Mouse (Mus musculus) thymus, postnatal 10 days (tissue): ENCODE measurements at regions not wholly inside any gene's neighbourhood (a gene's known extent, or its start where the extent isn't known, plus 50 kb on each side); places are given as distances from the start of the nearest gene placed in this dataset.

ENCODE experiments used
- DNase-seq, 2 experiments: peaks; one replicate each; pipeline ENCODE4 v3.0.0; 2021; ENCODE audit warnings: low spot score in 2 of 2

DNA sequence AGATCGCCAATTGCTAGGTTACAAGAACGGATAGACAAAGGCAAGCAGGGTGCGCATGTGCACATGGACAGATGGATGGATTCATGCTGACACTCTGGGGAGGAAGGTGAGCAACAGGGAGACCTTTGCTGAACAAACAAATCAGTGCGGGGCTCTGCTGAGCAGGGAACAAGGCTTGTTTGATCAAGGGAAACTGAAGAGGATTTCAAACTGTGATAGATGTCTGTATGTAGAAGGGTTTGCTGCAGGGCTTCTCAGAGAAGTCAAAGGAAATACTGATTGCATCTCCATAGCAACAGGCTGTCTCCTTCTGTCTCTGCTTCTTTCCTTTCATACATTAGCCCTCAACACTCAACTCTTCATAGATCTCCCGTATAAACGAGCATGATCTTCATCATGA, 185.5 kb upstream of the Rnd3 start:
- no peak for DNase-seq

DNA sequence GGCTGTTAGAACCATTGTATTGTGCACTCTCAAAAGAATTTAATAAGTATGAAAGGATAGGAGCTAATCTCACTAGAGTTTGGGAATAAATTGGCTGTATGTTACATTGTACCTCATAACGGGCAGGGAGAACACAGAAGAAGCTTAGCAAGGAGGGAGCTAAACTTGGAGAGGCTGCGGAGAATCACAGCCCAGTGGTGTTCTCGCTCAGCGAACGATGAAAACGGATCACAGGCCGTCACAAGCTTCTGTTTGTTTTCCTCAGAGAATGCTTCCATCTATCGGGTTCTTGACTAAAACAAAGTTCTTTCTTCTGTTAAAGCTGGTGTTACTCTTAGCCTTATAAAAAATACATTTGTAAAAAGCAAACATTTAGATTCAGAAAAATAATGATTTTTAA, 178.2 kb upstream of the Rnd3 start:
- DNase-seq = no peak

DNA sequence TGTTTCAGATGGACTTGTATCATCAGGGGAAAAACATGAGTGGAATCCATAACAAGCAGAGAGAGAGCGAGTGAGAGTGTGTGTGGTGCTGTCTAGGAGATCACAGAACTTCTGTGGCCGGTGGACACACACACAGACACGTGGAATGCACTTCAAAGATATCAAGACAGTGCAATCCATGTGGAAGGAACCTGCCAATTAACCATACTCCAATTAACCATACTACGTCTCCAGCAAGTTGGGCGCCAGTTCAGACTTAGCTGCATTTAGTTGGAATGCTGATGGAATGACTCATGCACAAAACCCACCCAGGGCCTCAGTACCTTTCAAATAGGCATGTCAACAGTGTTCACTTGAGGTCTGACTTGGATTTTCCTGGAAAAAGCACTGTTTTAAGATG, 172.8 kb upstream of the Rnd3 start:
- no peak for DNase-seq

DNA sequence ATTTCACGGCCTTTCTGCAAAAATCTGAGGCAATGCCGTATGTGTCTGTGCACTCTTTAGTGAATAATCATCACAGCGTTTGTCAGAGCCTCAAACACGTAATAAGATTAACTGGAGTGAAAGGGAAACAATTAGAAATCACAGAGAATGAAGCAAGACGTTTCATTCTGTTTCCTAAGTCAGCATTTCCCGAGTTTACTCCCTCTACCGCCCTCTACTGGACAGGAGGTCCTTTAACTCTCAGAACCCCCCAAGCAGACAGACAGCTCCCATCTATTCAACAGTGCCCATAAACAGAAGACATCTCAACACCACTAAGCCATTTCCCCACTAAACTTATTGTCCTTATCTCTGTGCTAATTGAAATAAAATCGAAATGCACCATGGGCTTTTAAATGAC, 167.5 kb upstream of the Rnd3 start:
- peak in 1 of 2 experiments; percentile 12 for DNase-seq

DNA sequence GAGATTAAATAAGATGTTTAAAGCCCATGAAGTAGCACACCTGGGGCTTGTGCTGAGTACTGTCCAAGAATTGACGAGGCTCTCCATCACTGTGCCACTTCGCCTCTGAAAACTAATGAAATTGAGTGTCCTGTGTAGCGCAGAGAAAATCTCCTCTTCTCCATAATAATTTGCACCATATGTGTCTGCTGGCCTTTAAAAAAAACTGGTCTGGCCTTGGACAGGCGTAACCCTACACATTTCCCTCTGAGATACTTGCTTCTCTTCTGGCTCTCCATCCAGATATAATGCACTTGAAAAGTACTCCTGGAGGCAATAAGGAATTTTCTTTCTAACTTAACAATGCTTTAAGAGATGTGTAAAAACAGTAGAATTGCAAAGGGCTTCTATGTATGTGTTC, 164.5 kb upstream of the Rnd3 start:
- DNase-seq = no peak

DNA sequence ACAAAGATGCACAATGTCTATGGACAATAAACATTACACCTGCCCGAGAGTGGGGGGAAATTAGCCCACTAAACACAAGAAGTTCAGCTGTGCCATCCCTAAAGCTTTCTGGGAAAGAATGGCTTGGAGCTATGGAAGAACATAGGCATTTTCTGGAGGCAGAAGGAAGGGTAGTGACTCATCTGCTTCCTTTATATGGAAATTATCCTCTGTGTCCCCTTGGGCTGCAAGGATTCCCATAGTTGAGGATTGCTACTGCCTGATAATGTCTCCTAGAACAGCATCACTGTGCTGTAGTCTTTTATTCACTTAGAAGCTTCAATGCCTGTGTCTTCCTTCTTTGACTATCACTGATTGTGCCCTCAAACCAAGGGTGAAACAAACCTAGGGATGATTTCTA, 157.3 kb upstream of the Rnd3 start:
- no peak for DNase-seq

DNA sequence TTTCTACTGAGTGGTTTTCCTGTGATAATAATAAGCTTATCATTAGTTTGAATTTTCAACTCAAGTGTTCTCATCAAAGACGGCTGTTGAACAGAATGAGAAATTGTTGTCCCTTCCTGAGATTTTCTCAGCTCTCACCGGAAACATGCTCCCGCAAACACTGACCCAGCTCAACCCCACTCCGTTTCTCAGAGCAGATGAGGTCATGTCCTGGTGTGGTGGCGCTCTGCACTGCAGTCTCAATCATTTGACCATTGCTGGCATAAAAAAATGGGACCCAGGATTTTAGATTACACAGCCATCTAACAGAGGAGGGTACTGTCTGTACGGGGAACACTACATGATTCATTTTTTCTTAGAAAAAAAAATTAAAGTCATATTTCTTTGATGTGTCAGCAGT, 156.5 kb upstream of the Rnd3 start:
- no peak for DNase-seq

DNA sequence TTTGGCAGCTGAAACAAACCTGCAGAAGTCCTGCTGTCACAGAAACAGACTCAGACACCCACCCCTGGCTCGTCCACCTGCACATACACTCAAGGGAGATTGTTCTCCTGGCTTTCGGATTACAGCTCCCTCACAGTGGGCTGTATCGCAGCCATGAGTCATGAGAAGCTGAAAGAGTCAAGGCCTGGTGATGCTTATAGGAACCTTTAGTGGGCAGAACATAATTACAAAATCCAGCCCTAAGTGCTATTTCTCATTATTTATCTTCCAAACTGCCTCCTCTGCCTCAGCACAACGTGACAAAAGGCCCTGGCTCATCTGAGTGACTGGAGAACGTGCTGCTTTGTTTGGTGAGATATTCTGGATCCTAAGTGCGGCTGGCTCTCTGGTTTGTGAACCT, 155.8 kb upstream of the Rnd3 start:
- DNase-seq = no peak

DNA sequence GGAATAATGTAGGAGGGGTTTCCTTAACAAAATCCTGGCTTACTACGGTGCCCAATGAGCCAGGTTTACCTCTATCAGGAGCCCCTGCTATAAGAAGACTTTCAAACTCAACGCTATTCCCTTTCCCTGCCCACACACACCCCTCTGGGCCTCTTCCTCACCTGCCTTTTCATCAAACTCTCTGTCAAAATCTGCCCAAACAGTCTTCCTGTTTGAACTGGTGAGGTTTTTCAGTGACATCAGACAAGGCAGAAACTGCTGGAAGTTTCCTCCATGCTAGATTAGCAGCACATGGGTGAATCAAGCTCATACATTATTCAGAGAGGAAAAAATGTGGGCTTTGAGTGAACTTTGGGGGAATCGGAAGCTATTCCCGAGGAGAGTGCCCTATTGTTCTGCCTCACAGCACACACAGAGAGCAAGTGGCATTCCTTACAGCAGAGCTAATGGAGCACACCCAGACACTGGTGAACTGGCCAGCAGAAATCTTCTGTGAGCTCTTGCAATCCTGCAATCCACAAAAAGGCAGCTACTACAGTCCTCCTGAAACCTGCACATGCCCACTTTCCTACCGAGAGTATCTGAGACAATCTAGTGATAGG, 141.8 kb upstream of the Rnd3 start:
- no peak for DNase-seq

DNA sequence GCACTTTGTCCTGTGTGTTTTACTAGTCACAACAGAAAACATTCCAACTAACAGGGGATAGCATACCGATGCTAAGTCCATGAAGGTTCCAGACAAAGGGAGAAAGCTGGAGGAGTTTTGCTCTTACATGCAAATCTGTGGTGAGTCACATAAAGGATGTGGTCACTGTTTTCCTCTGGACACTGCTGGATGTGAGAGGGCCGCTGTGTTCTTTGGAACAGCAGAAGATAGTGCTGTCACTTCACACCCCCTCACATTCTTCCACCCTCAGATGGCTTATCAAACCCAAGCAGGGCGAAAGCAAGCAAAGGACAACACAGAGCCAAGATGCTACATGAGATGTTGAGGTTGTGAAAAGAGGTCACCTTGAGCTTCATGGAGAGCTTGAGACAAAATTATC, 139.8 kb upstream of the Rnd3 start:
- DNase-seq = no peak

DNA sequence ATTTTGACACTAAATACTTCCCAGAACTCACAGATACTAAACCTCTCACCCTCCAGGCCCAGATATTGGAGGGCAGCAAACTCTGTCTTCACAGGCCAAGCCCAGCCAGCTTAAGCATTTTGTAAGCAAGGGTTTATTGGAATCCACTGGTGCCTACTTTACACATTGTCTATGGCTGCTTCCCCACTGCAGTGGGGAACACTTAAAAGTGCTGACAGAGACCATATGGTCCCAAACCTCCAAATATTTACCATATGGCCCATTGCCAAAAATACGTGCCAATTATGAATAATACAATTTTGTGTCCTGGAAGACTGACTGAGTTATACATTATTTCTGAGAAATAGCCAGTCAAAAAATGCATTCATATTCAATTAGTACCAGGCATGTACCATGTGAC, 136.7 kb upstream of the Rnd3 start:
- DNase-seq = no peak

DNA sequence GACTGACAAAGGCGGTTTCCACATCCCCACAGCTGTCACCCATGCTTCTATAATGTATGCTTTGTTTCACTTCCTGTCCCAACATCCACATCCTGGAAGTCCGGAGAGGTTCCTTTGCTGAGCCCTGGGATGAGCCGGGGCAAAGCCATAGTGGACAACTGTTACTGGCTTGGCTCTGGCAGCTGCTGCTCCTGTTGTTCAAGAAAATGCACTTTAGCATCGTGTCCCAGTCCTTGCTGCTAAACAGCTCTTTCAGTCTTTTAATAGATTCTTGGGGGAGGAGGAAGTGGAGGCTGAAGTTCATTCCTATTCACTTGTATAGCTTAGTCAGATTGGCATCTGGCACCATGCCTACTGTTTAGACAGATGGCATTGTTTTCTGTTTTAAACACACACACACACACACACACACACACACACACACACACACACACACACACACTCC, 135.9 kb upstream of the Rnd3 start:
- no peak for DNase-seq

DNA sequence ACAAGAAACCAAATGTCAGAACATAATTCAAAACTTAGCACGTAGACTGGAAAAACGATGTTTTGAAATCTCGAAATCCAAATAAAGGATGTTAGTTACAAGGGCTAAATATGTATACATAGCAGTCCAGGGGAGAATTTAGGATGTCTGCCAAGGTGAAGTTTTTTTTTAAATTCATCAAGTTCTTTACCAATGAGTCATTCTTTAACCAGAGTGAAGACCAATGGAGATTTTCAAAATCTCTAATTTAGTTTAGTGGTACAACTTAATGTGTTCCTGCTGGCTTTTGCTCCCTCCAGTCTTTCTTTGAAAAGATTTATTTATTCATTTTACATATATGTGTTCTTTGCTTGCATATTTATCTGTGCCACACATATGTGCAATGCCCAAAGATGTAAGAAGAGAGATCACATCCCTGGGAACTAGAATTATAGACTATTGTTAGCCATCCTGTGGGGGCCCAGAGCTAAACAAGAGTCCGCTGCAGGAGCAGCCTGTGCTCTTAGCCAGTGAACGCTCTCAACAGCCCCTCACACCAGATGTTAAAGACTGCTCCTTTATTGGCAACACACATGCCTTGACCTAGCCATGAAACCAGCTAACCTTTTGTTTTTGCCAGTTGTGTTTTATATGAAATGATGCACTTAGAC, 130.6 kb upstream of the Rnd3 start:
- DNase-seq = no peak

DNA sequence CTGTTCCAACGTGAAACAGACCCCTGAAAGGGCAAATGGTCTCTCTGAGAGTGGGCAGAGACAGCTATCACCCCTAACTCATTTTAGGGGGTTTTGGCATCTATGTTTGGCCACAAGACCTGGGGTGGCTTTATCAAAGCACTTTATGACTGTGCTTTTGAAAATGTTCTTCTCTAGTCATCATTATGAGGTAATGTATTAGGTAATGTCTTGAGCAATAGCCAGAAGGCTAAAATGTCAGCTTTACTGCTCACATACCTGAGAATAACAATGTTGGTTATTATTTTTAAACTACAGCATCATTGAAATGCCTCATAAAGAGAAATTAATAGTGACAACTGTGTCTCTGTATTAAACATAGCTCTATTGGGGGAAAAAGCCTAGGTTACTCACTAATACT, 129.9 kb upstream of the Rnd3 start:
- DNase-seq = no peak

DNA sequence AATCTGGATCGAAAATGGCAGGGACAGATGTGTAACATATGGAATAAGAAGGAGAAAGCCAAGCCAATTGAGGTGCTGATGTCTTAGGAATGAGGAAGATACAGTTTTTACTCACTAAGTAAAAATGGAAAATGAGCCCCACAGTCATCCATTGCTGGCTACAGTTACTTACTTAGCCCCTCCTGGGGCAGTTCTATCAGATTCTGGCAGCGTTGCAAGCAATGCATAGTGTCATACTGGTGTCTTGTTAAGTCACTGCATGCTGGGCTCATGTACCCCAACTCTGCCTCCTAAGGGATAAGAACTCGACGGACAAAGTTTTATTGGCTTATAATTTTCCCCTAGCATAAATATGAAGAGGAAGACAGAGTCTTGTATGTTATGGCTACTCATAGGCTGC, 129.4 kb upstream of the Rnd3 start:
- DNase-seq = no peak

DNA sequence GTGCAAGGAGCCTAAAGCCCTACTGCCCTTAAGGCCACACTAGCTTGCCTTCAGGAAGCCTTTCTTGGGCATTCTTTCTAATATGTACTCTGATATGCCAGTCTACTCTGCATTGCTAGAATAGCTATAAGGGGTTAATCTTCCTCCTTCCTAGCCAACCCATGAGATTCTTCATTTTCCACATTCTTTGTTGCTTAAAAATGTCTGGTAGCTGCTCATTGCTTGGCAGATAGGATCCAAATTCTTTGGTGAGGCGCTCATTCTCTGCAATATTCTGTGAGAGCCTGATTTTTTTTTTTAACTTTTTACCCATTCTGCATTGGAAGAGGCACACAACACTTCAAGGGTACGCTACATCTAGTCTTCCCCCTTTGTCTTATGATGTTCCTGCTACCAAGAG, 127.7 kb upstream of the Rnd3 start:
- no peak for DNase-seq

DNA sequence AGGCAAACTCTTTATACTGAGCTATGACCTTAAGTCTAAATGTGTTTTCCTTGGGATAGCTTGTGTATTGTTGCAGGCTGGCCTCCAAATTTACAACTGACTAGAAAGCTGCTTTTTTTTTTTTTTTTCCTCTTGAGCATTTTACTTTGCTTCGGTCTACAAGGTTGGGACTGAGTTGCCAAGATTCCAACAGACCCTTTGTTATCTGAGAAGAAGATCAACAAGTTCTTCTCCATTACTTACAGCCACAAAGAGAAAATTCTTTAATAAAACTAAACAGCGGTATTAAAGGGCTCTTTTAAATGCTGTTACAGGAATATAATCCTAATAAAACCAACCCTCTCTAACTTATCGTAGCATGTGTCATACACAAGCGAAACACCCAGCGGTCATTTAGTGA, 124.4 kb upstream of the Rnd3 start:
- no peak for DNase-seq

DNA sequence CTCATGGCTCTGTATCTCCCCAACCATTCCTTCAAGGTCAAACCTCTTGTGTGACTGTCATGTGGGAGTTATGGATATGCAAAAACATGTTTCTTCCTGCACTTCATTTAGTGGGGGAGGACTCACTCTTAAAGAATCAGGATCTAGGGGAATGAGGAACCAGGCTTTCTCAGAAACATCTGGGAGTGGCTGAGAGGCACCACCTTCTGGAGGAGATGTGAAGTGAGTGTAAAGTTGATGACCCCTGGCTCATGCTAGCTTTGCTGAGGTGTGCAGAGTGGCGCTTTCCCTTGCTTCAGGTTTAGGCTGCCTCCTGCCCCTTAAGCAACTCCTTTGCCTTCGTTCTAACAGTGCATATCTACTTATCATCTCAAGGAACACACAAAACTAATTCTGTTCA, 119.6 kb upstream of the Rnd3 start:
- no peak for DNase-seq

DNA sequence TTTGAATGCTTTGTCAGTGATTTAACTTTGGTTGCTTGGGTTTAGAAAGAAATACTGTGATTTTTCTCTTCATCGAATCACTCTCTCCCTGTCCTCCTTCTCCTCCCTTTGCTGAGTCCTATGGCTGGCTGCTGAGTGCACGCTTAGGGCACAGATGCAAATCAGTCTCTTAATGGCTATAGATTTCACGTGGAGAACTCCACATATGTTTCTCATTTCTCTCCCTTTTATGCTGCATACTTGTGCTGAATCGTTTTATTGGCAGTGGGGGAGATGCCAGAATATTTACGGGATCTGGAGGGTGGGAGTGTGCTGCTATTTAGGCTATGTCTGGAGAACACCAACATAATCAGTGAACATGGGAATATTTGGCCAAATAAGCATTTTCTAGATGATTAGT, 118.8 kb upstream of the Rnd3 start:
- no peak for DNase-seq

DNA sequence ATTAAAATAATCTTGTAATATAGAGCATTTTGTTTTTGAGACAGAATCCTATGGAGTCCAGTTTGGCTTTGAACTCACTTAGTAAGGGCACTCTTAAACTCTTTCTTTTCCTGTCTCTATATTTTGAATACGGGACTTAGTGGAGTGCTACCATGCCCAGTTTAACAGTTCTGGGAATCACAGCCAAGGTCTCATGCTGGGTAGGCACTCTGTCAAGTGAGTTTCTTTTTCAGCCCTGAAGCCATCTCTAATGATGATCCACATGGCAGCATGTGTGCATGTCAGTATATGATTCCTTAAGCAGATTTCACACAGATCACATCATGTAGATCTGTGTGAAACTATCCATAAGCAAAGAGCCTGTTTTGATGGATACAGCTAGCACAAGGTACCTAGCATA, 113.6 kb upstream of the Rnd3 start:
- no peak for DNase-seq

DNA sequence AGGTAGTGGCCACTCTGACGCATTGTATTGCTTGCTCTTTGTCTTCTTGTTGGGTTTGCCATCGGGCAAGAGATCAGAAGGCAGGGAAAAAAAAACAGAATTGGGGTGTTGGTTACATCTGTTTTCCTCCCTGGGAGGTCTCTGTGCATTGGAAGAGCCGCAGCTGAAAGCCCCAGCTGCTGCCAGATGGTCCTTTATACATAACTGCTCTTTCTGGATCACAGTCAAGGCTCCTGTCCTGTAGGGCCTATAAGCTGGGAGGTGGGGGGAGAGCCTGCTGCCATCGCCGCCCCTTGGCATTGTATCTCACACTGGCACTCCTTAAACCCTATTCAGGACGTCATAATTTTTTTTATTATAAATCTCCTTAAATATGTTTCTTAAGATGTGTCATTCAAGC, 101.9 kb upstream of the Rnd3 start:
- no peak for DNase-seq

DNA sequence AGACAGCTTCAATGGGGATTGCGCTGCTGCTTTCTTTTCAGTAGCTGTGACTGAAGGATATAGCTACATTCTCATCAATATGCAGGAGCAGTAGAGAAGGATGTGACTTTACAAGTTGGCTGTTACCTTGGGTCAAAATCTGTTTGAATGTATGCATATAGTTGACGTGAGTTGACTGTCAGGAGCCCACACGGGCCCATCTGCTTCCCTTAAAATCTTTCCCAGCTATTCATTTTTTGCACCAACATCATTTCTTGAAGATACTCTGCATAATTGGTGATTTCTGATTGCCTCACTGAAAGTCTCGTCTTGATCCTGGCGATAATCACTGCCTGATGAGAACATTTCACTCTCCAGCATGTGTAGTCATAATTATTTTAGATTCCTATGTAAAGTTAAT, 92.7 kb upstream of the Rnd3 start:
- no peak for DNase-seq

DNA sequence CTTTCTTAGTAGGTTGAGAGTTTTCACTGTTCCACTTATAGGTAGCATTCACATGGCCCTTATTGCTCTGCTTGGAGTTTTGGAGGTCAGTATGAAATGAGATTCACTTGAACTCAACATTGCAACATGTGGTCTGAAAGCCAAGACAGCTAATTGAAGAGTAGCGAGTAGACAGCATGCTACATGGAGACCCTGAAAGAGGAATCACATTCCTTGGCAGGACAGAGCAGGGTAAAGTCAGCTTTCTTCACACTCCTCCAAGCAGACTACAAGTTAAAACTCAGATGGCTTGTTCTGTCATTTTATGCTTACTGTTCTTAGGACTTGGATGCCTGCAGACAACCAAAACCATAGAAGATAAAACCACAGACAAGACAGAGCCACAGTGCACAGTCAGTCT, 91.1 kb upstream of the Rnd3 start:
- no peak for DNase-seq

DNA sequence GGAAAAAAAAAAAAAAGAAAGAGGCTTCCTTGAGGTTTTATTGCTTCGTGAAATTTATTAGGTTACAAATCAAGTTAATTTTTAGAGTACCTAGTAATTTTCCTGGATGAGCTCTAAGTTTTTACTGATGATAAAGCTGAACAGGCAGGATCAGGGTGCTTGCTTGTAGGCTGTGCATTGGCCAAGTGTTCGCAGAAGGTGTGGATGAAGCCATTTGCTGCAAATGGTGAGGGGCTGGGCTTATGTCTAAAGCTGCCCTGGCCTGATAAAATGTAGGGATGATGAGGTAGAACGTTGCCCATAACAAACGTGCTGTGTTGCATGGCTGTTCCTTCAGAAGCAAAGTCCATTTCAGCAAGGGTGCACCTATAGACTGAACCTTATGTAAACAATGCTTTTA, 90.1 kb upstream of the Rnd3 start:
- DNase-seq = no peak
